Mouse (Mus musculus): ENCODE measurements around the gene Lce1j. TPM values are rescaled to one million over a fixed set of nuclear protein-coding genes. Genes with fewer than 3 reads are reported as not detected.
"Not testable (repeated sequence)": the region's sequence is repeated elsewhere in the genome, so short reads cannot be mapped to it uniquely, and the experiment has no call there.

Lce1j gene
- not detected in 2 replicates for polyA plus RNA-seq (2012; rRNA removed)

DNA sequence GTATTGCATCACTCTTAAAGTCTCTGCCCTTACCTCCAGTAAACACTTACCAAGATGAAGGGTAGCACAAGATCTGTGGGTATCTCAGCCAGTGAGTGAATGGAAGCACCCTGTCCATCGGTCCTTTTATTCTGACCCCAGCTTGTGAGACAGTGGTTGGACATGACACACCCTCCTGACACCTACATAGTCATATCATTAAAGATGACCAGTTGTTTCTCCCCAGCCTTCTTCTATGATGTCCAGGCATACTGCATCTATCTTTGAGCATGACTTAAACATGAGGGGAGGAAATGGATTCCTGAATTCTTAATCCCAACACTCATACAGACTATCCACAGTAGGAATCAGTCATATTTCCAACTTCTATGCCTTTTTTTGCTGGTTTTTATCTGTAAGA lies at the start of gene Lce1j:
Gene Lce1j (minus strand): TSS at position 101 of the 400 bp plus-strand sequence.
- H3K4me3 ChIP-seq (ENCODE audit: insufficient read depth, low read length) = no peak within 1 kb of the TSS
- no peak within 1 kb of the TSS for H3K27ac ChIP-seq (ENCODE audit: insufficient read depth, low read length)
- no peak for TF ChIP-seq POLR2A (IDR thresholded peaks at IDR 0.05; ENCODE audit: extremely low read depth, insufficient read depth, low read length)
- no peak for TF ChIP-seq CTCF (IDR thresholded peaks at IDR 0.05; ENCODE audit: extremely low read depth, insufficient read depth, low read length)
- H3K4me1 ChIP-seq (ENCODE audit: control insufficient read depth, insufficient read depth, low read length) = no peaks in the 10 kb centered on the region

DNA sequence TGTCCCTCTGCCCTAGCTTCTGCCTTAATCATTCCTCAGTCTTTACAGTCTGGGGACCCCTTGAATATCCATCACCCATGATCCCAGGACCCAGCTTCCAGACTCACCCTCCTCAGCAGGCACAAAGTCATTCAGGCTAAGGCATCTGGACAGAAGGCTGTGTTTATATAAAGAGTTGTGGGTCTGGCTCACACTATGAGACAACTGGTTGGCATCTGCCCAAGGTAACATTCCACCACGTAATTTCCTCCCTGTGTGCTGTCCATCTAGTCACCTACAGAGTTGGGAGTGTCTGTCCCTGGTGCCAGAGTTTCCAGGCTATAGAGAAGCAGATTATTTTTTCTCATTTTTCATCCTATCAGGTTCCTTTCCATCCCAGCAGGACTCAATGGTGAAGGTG lies 36.8 kb upstream of the Lce1j start, which contains the start of gene Kprp:
Gene Kprp (minus strand): TSS at position 140 of the 400 bp plus-strand sequence.
- H3K27ac ChIP-seq (ENCODE audit: insufficient read depth, low read length) = no peak within 1 kb of the TSS
- no peak within 1 kb of the TSS for H3K4me3 ChIP-seq (ENCODE audit: insufficient read depth, low read length)
- H3K4me1 ChIP-seq (ENCODE audit: control insufficient read depth, insufficient read depth, low read length) = no peaks in the 10 kb centered on the region
- TF ChIP-seq CTCF (IDR thresholded peaks at IDR 0.05; ENCODE audit: extremely low read depth, insufficient read depth, low read length) = no peak
- TF ChIP-seq POLR2A (IDR thresholded peaks at IDR 0.05; ENCODE audit: extremely low read depth, insufficient read depth, low read length) = no peak

DNA sequence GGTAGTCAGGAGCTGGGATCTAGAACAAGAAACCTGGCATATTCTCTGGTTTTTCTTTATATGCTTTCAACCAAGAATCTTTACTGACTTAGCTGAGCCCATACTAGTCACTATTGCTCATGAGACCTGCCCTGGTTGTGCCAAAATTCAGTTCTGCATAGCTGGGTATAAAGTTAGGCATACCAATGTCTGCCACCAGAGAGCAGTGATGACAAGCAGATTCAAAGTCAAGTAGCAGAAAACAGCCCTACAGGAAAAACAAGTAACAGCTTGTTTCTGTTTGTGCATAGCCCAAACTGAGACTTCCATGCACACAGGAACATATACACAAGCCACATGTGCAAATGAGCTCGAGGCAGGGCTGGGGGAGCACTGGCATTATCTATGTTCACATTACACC lies 35.5 kb upstream of the Lce1j start:
- Histone ChIP-seq H3K4me3 (ENCODE audit: insufficient read depth, low read length) (no peak overlapping the region), H3K27ac (ENCODE audit: insufficient read depth, low read length) (no peak overlapping the region), H3K4me1 (ENCODE audit: control insufficient read depth, insufficient read depth, low read length) (no peaks in the 10 kb centered on the region)
- no peak for TF ChIP-seq POLR2A (IDR thresholded peaks at IDR 0.05; ENCODE audit: extremely low read depth, insufficient read depth, low read length)
- TF ChIP-seq CTCF (IDR thresholded peaks at IDR 0.05; ENCODE audit: extremely low read depth, insufficient read depth, low read length) = peak; percentile 29; the same call in 1 of the 2 replicates

DNA sequence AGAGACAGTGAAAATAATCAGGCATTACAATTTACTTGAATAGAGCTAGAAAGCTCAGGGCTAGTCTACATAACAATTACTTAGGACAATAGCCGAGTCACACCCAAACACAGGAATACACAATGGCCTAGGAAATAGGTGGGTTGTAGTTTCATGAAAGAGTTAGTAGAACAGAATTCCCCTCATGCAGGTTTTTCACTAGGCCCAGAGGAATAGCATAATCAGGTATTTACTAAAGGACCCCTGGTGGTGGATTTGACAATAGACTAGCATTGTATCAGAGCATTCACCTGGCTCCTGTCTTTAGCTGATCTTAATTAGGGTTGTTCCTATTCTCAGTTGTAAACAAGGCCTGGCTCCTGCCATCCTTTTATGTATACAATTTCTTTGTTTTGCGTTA lies 25.7 kb upstream of the Lce1j start:
- not testable (repeated sequence) for H3K27ac ChIP-seq (ENCODE audit: insufficient read depth, low read length); H3K4me1 ChIP-seq (ENCODE audit: control insufficient read depth, insufficient read depth, low read length); H3K4me3 ChIP-seq (ENCODE audit: insufficient read depth, low read length)

DNA sequence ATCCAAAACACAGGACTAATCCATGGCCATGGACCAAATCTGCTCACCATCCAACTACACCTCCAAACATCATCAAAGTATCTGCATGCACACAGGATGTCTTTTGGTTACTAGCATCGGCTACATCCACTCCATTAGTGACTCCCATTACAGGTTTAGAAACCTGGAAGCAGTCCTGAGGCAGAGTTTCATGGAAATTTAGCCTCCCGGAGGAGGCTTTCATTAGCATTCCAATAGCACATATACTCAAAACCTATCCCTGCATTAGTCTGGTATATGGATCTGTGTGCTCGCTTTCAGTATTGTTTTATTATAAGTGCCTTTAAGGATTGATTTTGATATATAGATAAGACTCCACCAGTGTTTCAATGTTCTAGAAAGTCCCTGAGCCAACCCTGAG lies 25.3 kb upstream of the Lce1j start:
- Histone ChIP-seq H3K4me3 (ENCODE audit: insufficient read depth, low read length) (no peak overlapping the region), H3K4me1 (ENCODE audit: control insufficient read depth, insufficient read depth, low read length) (no peaks in the 10 kb centered on the region), H3K27ac (ENCODE audit: insufficient read depth, low read length) (no peak overlapping the region)
- TF ChIP-seq CTCF (IDR thresholded peaks at IDR 0.05; ENCODE audit: extremely low read depth, insufficient read depth, low read length) (no peak), POLR2A (IDR thresholded peaks at IDR 0.05; ENCODE audit: extremely low read depth, insufficient read depth, low read length) (no peak)

DNA sequence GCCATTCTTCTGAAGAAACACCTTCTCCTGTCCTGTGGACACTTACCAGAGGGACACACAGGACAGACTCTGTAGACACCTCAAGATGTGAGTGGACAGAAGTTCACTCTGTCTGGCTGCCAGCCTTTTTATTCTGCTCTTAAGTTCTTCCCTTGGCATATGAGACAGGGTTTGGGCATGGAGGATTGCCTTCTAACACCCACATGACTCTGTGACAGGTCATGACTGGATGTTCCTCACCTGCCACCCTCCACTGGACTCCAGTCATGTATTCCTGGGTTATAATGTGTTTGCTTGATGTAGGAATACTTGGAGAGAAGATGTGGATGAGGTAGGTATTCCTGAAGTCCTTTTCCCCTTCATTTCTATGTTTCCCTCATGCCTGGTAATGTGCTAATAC lies 17.5 kb upstream of the Lce1j start, which contains the start of gene Lce1k:
Gene Lce1k (minus strand): TSS at position 101 of the 400 bp plus-strand sequence.
- Histone ChIP-seq H3K4me1 (ENCODE audit: control insufficient read depth, insufficient read depth, low read length) (no peaks in the 10 kb centered on the region), H3K27ac (ENCODE audit: insufficient read depth, low read length) (no peak within 1 kb of the TSS), H3K4me3 (ENCODE audit: insufficient read depth, low read length) (no peak within 1 kb of the TSS)
- TF ChIP-seq POLR2A (IDR thresholded peaks at IDR 0.05; ENCODE audit: extremely low read depth, insufficient read depth, low read length) (no peak), CTCF (IDR thresholded peaks at IDR 0.05; ENCODE audit: extremely low read depth, insufficient read depth, low read length) (no peak)

DNA sequence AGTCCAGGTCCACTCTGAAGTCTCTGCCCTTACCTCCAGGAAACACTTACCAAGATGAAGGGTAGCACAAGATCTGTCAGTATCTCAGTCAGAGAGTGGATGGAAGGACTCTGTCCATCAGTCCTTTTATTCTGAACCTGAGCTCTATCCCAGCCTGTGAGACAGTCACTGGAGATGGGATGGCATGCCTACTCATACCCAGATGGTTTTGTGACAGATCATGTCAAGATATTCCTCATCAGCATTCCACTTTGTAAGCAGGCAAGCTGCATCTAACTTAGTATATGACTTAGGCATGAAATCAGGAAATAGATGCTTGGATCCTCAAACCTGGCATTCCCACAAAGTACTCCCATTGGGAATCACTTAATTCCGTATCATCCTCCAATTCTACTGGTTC lies 11.5 kb downstream of the Lce1j start, which contains the start of gene Lce1i:
Gene Lce1i (minus strand): TSS at position 101 of the 400 bp plus-strand sequence.
- H3K4me3 ChIP-seq (ENCODE audit: insufficient read depth, low read length) = no peak within 1 kb of the TSS
- H3K4me1 ChIP-seq (ENCODE audit: control insufficient read depth, insufficient read depth, low read length) = no peaks in the 10 kb centered on the region
- no peak within 1 kb of the TSS for H3K27ac ChIP-seq (ENCODE audit: insufficient read depth, low read length)
- no peak for TF ChIP-seq POLR2A (IDR thresholded peaks at IDR 0.05; ENCODE audit: extremely low read depth, insufficient read depth, low read length)
- TF ChIP-seq CTCF (IDR thresholded peaks at IDR 0.05; ENCODE audit: extremely low read depth, insufficient read depth, low read length) = no peak

DNA sequence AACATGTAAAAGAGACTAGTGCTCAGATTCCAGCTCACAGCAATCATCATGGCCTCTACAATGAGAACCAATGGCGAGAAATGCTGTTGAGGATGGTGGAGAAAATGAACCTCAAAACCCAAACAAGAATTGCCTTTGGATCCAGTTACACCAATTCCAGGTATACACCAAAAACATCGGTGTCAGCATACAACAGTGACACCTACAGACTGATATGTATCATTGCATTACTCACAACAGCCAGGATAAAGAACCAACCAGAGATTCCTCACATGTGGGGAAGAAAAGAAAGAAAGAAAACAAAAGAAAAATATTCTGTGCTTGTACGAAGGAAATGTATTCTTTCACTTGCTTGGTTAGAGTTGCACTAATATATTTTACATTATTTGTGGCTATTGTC lies 18.7 kb downstream of the Lce1j start:
- Histone ChIP-seq H3K4me1 (ENCODE audit: control insufficient read depth, insufficient read depth, low read length) (no peaks in the 10 kb centered on the region), H3K4me3 (ENCODE audit: insufficient read depth, low read length) (no peak overlapping the region), H3K27ac (ENCODE audit: insufficient read depth, low read length) (no peak overlapping the region)
- TF ChIP-seq CTCF (IDR thresholded peaks at IDR 0.05; ENCODE audit: extremely low read depth, insufficient read depth, low read length) (no peak), POLR2A (IDR thresholded peaks at IDR 0.05; ENCODE audit: extremely low read depth, insufficient read depth, low read length) (no peak)

DNA sequence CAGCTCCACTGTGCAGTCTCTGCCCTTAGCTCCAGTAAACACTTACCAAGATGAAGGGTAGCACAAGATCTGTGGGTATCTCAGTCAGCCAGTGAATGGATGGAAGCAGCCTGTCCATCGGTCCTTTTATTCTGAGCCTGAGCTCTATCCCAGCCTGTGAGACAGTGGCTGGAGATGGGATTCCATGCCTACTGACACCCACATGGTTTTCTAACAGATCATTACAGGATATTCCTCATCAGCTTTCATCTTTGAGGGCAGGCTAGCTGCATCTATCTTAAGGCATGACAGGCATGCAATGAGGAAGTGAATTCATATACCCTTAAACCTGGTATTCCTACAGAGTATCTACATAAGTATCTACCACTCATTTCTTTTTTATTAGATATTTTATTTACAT lies 25.3 kb downstream of the Lce1j start, which contains the start of gene Lce1h:
Gene Lce1h (minus strand): TSS at position 101 of the 400 bp plus-strand sequence.
- Histone ChIP-seq H3K4me1 (ENCODE audit: control insufficient read depth, insufficient read depth, low read length) (no peaks in the 10 kb centered on the region), H3K27ac (ENCODE audit: insufficient read depth, low read length) (no peak within 1 kb of the TSS), H3K4me3 (ENCODE audit: insufficient read depth, low read length) (no peak within 1 kb of the TSS)
- TF ChIP-seq POLR2A (IDR thresholded peaks at IDR 0.05; ENCODE audit: extremely low read depth, insufficient read depth, low read length) (no peak), CTCF (IDR thresholded peaks at IDR 0.05; ENCODE audit: extremely low read depth, insufficient read depth, low read length) (no peak)

DNA sequence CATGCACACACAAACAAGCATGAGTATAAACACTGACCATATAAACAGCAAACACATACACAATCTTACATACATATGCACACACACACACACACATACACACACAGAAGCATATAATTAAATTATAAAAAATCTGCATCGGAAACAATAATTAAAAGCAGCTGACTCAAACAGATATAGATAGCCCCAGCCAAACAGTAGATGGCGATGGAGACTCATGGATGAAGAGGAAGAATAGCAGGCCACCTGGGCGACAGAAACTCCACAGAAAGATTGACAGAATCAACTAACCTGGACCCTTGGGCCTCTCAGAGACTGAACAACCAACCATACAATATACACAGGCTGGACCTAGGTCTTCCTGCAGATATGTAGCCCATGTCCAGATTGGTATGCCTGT lies 37.1 kb downstream of the Lce1j start:
- H3K4me1 ChIP-seq (ENCODE audit: control insufficient read depth, insufficient read depth, low read length) = no peaks in the 10 kb centered on the region
- no peak for TF ChIP-seq CTCF (IDR thresholded peaks at IDR 0.05; ENCODE audit: extremely low read depth, insufficient read depth, low read length)
- no peak for TF ChIP-seq POLR2A (IDR thresholded peaks at IDR 0.05; ENCODE audit: extremely low read depth, insufficient read depth, low read length)
- no peak overlapping the region for H3K27ac ChIP-seq (ENCODE audit: insufficient read depth, low read length)
- no peak overlapping the region for H3K4me3 ChIP-seq (ENCODE audit: insufficient read depth, low read length)

Measured in cortical plate, adult 2 months (tissue).